In genomic region chr12:91012184-91012583, GRCm38 (mm10) we compare ENCODE assay signal across 28 mouse cellular contexts.
DNase-seq lines count a peak whose midpoint lies in the region; ATAC-seq and TF ChIP-seq lines count a peak whose summit lies in the region.
"Had no signal": no experiment of that assay in that cellular context is flagged by ENCODE, and none has a peak within 500 bp of the region (broad histone marks: within the 10 kb centered on the region; RNA-seq: fewer than 3 reads in every experiment).

No protein-coding gene starts in this region.

- no peaks in the 10 kb centered on the region for H3K27me3 ChIP-seq in forebrain, embryonic 10.5 days (ENCODE audit: poor library complexity, severe bottlenecking)
- H3K27me3 ChIP-seq in forebrain, embryonic 15.5 days = no peaks in the 10 kb centered on the region
- H3K27me3 ChIP-seq in forebrain, embryonic 14.5 days (replicated peaks; ENCODE audit: control insufficient read depth, insufficient read depth, low read length) = no peaks in the 10 kb centered on the region
- no peaks in the 10 kb centered on the region for H3K27me3 ChIP-seq in forebrain, embryonic 16.5 days (replicated peaks; ENCODE audit: control insufficient read depth, insufficient read depth, low read length)
- no peaks in the 10 kb centered on the region for H3K27me3 ChIP-seq in MEL (ENCODE audit: control insufficient read depth in 1 of 2, insufficient read depth in 2 of 2, low read length in 2 of 2)
- H3K27me3 ChIP-seq: CH12.LX; embryonic facial prominence, embryonic 12.5 days; embryonic facial prominence, embryonic 15.5 days; heart, embryonic 13.5 days had no signal

- no peaks in the 10 kb centered on the region for H3K79me2 ChIP-seq in MEL (ENCODE audit: control insufficient read depth, insufficient read depth, low read length, poor library complexity)

- TF ChIP-seq POLR2A in MEL (IDR thresholded peaks at IDR 0.05; ENCODE audit: control insufficient read depth in 1 of 2, insufficient read depth in 1 of 2, low read depth in 1 of 2, low read length in 2 of 2, poor library complexity in 1 of 2) = no peak

- 69% methylated on average over 4 of the region's 4 CpGs for WGBS in forebrain, embryonic 10.5 days
- WGBS in forebrain, embryonic 15.5 days = 30% methylated on average over 4 of the region's 4 CpGs
- WGBS in forebrain, embryonic 14.5 days = 41% methylated on average over 4 of the region's 4 CpGs
- 25% methylated on average over 4 of the region's 4 CpGs for WGBS in forebrain, embryonic 16.5 days

- H3K27ac ChIP-seq in forebrain, embryonic 10.5 days = 0 out of 2 replicates have a peak overlapping the region, but pooled peaks have one; percentile 35
- no peak overlapping the region for H3K27ac ChIP-seq in forebrain, embryonic 15.5 days (replicated peaks)
- H3K27ac ChIP-seq in forebrain, embryonic 14.5 days (ENCODE audit: low read depth, low read length) = no peak overlapping the region
- no peak overlapping the region for H3K27ac ChIP-seq in forebrain, embryonic 16.5 days (ENCODE audit: low read length)
- H3K27ac ChIP-seq in MEL (ENCODE audit: control insufficient read depth, low read depth, low read length) = no peak overlapping the region
- H3K27ac ChIP-seq: embryonic facial prominence, embryonic 12.5 days; embryonic facial prominence, embryonic 15.5 days; heart, adult 2 months; heart, embryonic 10.5 days; heart, embryonic 13.5 days; hindbrain, embryonic 14.5 days; hindbrain, postnatal 0 days had no signal

- peaks cover 18% of the 10 kb centered on the region for H3K4me1 ChIP-seq in forebrain, embryonic 10.5 days
- H3K4me1 ChIP-seq in forebrain, embryonic 15.5 days = peaks cover 9% of the 10 kb centered on the region; the same call in 1 of the 2 replicates
- peaks cover 3% of the 10 kb centered on the region; the same call in 1 of the 2 replicates for H3K4me1 ChIP-seq in forebrain, embryonic 14.5 days (ENCODE audit: control insufficient read depth, insufficient read depth, low read length)
- H3K4me1 ChIP-seq in forebrain, embryonic 16.5 days (replicated peaks; ENCODE audit: control insufficient read depth, insufficient read depth, low read length) = no peaks in the 10 kb centered on the region
- H3K4me1 ChIP-seq in MEL (ENCODE audit: control insufficient read depth in 1 of 2, insufficient read depth in 2 of 2, low read length in 2 of 2) = no peaks in the 10 kb centered on the region; a peak in 2 of 4 replicates
- H3K4me1 ChIP-seq: heart, embryonic 10.5 days; heart, embryonic 13.5 days had no signal

- TF ChIP-seq CTCF in MEL (IDR thresholded peaks at IDR 0.05 in 2 of 3, conservative IDR thresholded peaks at IDR 0.05 in 1 of 3; ENCODE audit: control insufficient read depth in 1 of 3, insufficient read depth in 1 of 3, low read depth in 2 of 3, low read length in 3 of 3, poor library complexity in 1 of 3, severe bottlenecking in 1 of 3) = no peak

- no peak overlapping the region for H3K9ac ChIP-seq in forebrain, embryonic 15.5 days (replicated peaks)
- no peak overlapping the region for H3K9ac ChIP-seq in forebrain, embryonic 14.5 days (ENCODE audit: low read length)
- H3K9ac ChIP-seq in forebrain, embryonic 16.5 days (replicated peaks; ENCODE audit: low read depth, low read length) = no peak overlapping the region
- no peak overlapping the region for H3K9ac ChIP-seq in MEL (ENCODE audit: control insufficient read depth, low read depth, low read length, poor library complexity, severe bottlenecking)
- H3K9ac ChIP-seq: embryonic facial prominence, embryonic 12.5 days; embryonic facial prominence, embryonic 15.5 days; heart, embryonic 13.5 days; hindbrain, embryonic 14.5 days had no signal

- H3K4me2 ChIP-seq in forebrain, embryonic 15.5 days (replicated peaks) = no peak overlapping the region
- no peak overlapping the region for H3K4me2 ChIP-seq in forebrain, embryonic 14.5 days (ENCODE audit: low read length)
- no peak overlapping the region for H3K4me2 ChIP-seq in forebrain, embryonic 16.5 days (ENCODE audit: low read length)
- H3K4me2 ChIP-seq: embryonic facial prominence, embryonic 12.5 days; embryonic facial prominence, embryonic 15.5 days; heart, embryonic 13.5 days; hindbrain, embryonic 14.5 days had no signal

- no peak overlapping the region for H3K4me3 ChIP-seq in forebrain, embryonic 10.5 days
- H3K4me3 ChIP-seq in forebrain, embryonic 15.5 days = no peak overlapping the region
- no peak overlapping the region for H3K4me3 ChIP-seq in forebrain, embryonic 14.5 days (ENCODE audit: low read depth, low read length)
- H3K4me3 ChIP-seq in forebrain, embryonic 16.5 days (replicated peaks; ENCODE audit: low read length) = no peak overlapping the region
- no peak overlapping the region for H3K4me3 ChIP-seq in MEL (ENCODE audit: control insufficient read depth in 1 of 2, insufficient read depth in 1 of 2, low read depth in 2 of 2, low read length in 2 of 2)
- H3K4me3 ChIP-seq: embryonic facial prominence, embryonic 12.5 days; embryonic facial prominence, embryonic 15.5 days; heart, adult 2 months; heart, embryonic 10.5 days; heart, embryonic 13.5 days had no signal

- ATAC-seq in forebrain, embryonic 15.5 days (replicated peaks) = no peak
- ATAC-seq in forebrain, embryonic 14.5 days = no peak
- no peak for ATAC-seq in forebrain, embryonic 16.5 days
- ATAC-seq: hindbrain, postnatal 0 days; inflammation-experienced regulatory T-cells, adult 6 months; intestine, embryonic 16.5 days had no signal

- H3K9me3 ChIP-seq in forebrain, embryonic 10.5 days = no peaks in the 10 kb centered on the region
- no peaks in the 10 kb centered on the region for H3K9me3 ChIP-seq in forebrain, embryonic 15.5 days
- H3K9me3 ChIP-seq in forebrain, embryonic 14.5 days (replicated peaks; ENCODE audit: control insufficient read depth, low read length) = no peaks in the 10 kb centered on the region
- no peaks in the 10 kb centered on the region for H3K9me3 ChIP-seq in forebrain, embryonic 16.5 days (ENCODE audit: control insufficient read depth, low read length)
- no peaks in the 10 kb centered on the region for H3K9me3 ChIP-seq in MEL (replicated peaks; ENCODE audit: insufficient read depth, low read length)
- H3K9me3 ChIP-seq: embryonic facial prominence, embryonic 12.5 days; embryonic facial prominence, embryonic 15.5 days; G1E; heart, embryonic 10.5 days; heart, embryonic 13.5 days had no signal

- no peaks in the 10 kb centered on the region for H3K36me3 ChIP-seq in forebrain, embryonic 10.5 days (replicated peaks)
- H3K36me3 ChIP-seq in forebrain, embryonic 15.5 days = no peaks in the 10 kb centered on the region
- H3K36me3 ChIP-seq in forebrain, embryonic 14.5 days (ENCODE audit: control insufficient read depth, insufficient read depth, low read length) = no peaks in the 10 kb centered on the region
- H3K36me3 ChIP-seq in forebrain, embryonic 16.5 days (ENCODE audit: control insufficient read depth, insufficient read depth) = no peaks in the 10 kb centered on the region
- H3K36me3 ChIP-seq in MEL (ENCODE audit: control insufficient read depth in 1 of 2, insufficient read depth in 2 of 2, low read length in 2 of 2) = peaks cover 0 to 2% of the 10 kb centered on the region in 2 experiments; a peak in 1 of 4 replicates
- H3K36me3 ChIP-seq: embryonic facial prominence, embryonic 12.5 days; embryonic facial prominence, embryonic 15.5 days; heart, embryonic 10.5 days; heart, embryonic 13.5 days had no signal

- no peak for DNase-seq in forebrain, embryonic 10.5 days (ENCODE audit: extremely low spot score, low spot score)
- peak; percentile 14 for DNase-seq in forebrain, embryonic 14.5 days (ENCODE audit: low spot score)
- peak; percentile 6 for DNase-seq in MEL (ENCODE audit: low read depth, low spot score)
- no peak for DNase-seq in urinary bladder, adult 18-20 months (ENCODE audit: low spot score in 2 of 2)
- DNase-seq: adrenal gland, adult 2 months; adrenal gland, postnatal 14 days; B cell, adult 2 months; cerebellum, adult 18-20 months; cerebellum, adult 9-10 months; cerebellum, postnatal 25 days; gastrocnemius, postnatal 10 days; gastrocnemius, postnatal 36 days; heart, adult 2 months; heart, postnatal 14 days; heart, postnatal 4 days; kidney, adult 18-20 months had no signal

- TF ChIP-seq RAD21 in MEL (IDR thresholded peaks at IDR 0.05; ENCODE audit: low read depth, low read length) = no peak

- no peak for TF ChIP-seq EP300 in MEL (IDR thresholded peaks at IDR 0.05; ENCODE audit: low read depth in 1 of 2, low read length in 2 of 2)

TF ChIP-seq in MEL, 35 proteins besides CTCF, POLR2A, EP300 and RAD21:
- TF ChIP-seq MAZ (IDR thresholded peaks at IDR 0.05; ENCODE audit: low read depth, low read length) (no peak), ETS1 (IDR thresholded peaks at IDR 0.05; ENCODE audit: low read depth, low read length) (no peak), NELFE (IDR thresholded peaks at IDR 0.05; ENCODE audit: low read depth, low read length) (no peak), CHD2 (IDR thresholded peaks at IDR 0.05; ENCODE audit: low read length) (no peak), POLR2AphosphoS5 (IDR thresholded peaks at IDR 0.05; ENCODE audit: borderline replicate concordance, low read depth, low read length) (no peak), SIN3A (IDR thresholded peaks at IDR 0.05; ENCODE audit: low read length) (no peak), MEF2A (IDR thresholded peaks at IDR 0.05; ENCODE audit: extremely low read depth, insufficient replicate concordance, low read depth, low read length, poor library complexity, severe bottlenecking) (no peak), JUND (IDR thresholded peaks at IDR 0.05; ENCODE audit: low read depth, low read length) (no peak), SMC3 (IDR thresholded peaks at IDR 0.05; ENCODE audit: low read depth, low read length) (no peak), MAX (IDR thresholded peaks at IDR 0.05; ENCODE audit: low read length) (no peak)

Comparison
In these comparisons a context has a peak if more than half of its experiments do, and no peak if none do; other contexts are left out.
1. DNase-seq: peak in forebrain, embryonic 14.5 days (single experiment) and MEL (single experiment); none in forebrain, embryonic 10.5 days (single experiment) and urinary bladder, adult 18-20 months (0 of 2).